Mouse (Mus musculus): ENCODE data around the gene Nos1. TPM values are rescaled to one million over a fixed set of nuclear protein-coding genes. Genes with fewer than 3 reads are reported as not detected.

Nos1 gene
- polyA plus RNA-seq, 1 experiment from 2014 or later = 7.8 TPM

DNA sequence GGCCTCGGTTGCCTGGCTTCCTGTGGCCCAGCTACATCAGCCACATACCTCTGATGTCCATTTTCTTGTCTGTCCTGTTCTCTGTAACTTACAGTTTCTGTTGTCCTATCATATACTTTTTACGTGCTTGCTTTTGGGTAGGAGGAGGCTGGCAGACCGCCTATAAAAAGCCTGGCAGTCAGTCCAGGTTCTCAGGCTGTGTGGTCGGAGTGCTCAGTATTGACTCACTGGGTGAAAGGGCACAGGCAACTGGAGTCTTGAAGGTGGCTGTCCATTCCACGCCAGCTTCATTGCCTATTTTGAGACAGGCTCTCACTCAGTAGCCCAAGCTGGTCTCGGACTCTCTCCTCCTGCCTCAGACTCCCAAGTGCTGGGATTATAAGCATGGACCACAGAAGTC lies 208.9 kb downstream of the Nos1 start:
- Histone ChIP-seq H3K27ac (ENCODE audit: low read length) (no peak overlapping the region), H3K9me3 (ENCODE audit: control insufficient read depth, low read length) (no peaks in the 10 kb centered on the region), H3K4me2 (ENCODE audit: low read length) (no peak overlapping the region), H3K4me1 (replicated peaks; ENCODE audit: control insufficient read depth, insufficient read depth, low read length) (no peaks in the 10 kb centered on the region), H3K36me3 (ENCODE audit: control insufficient read depth, insufficient read depth) (peaks cover 56% of the 10 kb centered on the region), H3K9ac (replicated peaks; ENCODE audit: low read depth, low read length) (no peak overlapping the region), H3K4me3 (replicated peaks; ENCODE audit: low read length) (no peak overlapping the region), H3K27me3 (replicated peaks; ENCODE audit: control insufficient read depth, insufficient read depth, low read length) (no peaks in the 10 kb centered on the region)
- 86% methylated on average over 6 of the region's 6 CpGs for WGBS
- no peak for ATAC-seq

DNA sequence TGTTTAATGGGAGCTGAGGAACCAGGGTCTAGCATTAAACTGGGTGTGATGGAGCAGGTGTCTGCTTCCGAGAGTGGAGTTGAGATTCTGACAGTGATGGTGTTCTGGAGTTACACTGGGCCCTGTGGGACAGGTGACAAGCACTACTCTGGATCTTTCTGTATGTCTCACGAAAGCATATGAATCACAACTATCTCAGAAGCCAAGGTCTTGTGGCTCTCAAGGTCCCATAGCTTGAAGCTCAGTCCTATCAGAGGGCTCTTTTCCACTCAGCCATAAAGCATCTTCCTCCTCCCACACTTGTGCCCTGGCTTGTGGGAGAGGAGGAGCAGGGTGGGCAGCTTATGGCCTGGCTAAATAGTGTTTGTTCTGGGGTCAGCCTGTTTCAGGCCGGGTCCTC lies 210.1 kb downstream of the Nos1 start:
- no peaks in the 10 kb centered on the region for H3K27me3 ChIP-seq (replicated peaks; ENCODE audit: control insufficient read depth, insufficient read depth, low read length)
- H3K4me2 ChIP-seq (ENCODE audit: low read length) = no peak overlapping the region
- H3K36me3 ChIP-seq (ENCODE audit: control insufficient read depth, insufficient read depth) = peaks cover 64% of the 10 kb centered on the region
- H3K27ac ChIP-seq (ENCODE audit: low read length) = no peak overlapping the region
- H3K9me3 ChIP-seq (ENCODE audit: control insufficient read depth, low read length) = no peaks in the 10 kb centered on the region
- H3K4me1 ChIP-seq (replicated peaks; ENCODE audit: control insufficient read depth, insufficient read depth, low read length) = no peaks in the 10 kb centered on the region
- 94% methylated on average over 3 of the region's 3 CpGs for WGBS
- no peak overlapping the region for H3K4me3 ChIP-seq (replicated peaks; ENCODE audit: low read length)
- no peak overlapping the region for H3K9ac ChIP-seq (replicated peaks; ENCODE audit: low read depth, low read length)
- no peak for ATAC-seq

DNA sequence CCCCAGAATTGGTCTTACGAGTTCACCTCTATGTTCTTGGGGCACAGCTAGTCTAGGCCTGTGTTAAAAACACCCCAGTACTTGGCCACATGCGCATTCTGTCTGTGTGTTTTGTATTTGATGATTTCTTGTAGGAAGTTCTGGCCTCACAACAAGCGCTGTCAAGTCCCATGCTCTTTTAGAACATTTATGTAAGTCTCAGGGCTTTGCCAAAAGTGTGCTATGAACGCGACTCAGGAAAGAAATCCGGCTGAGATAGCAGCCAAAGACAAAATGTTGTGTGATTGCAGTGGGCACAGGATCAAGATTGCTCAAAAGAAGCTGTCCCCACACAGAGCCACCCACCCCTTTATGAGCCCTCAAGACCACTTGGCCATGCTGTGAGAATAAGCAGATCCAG lies 212.7 kb downstream of the Nos1 start:
- Histone ChIP-seq H3K27me3 (replicated peaks; ENCODE audit: control insufficient read depth, insufficient read depth, low read length) (no peaks in the 10 kb centered on the region), H3K9me3 (ENCODE audit: control insufficient read depth, low read length) (no peaks in the 10 kb centered on the region), H3K4me2 (ENCODE audit: low read length) (no peak overlapping the region), H3K4me3 (replicated peaks; ENCODE audit: low read length) (no peak overlapping the region), H3K4me1 (replicated peaks; ENCODE audit: control insufficient read depth, insufficient read depth, low read length) (no peaks in the 10 kb centered on the region), H3K36me3 (ENCODE audit: control insufficient read depth, insufficient read depth) (peaks cover 56% of the 10 kb centered on the region), H3K9ac (replicated peaks; ENCODE audit: low read depth, low read length) (no peak overlapping the region), H3K27ac (ENCODE audit: low read length) (no peak overlapping the region)
- 82% methylated on average over 6 of the region's 6 CpGs for WGBS
- ATAC-seq = no peak

DNA sequence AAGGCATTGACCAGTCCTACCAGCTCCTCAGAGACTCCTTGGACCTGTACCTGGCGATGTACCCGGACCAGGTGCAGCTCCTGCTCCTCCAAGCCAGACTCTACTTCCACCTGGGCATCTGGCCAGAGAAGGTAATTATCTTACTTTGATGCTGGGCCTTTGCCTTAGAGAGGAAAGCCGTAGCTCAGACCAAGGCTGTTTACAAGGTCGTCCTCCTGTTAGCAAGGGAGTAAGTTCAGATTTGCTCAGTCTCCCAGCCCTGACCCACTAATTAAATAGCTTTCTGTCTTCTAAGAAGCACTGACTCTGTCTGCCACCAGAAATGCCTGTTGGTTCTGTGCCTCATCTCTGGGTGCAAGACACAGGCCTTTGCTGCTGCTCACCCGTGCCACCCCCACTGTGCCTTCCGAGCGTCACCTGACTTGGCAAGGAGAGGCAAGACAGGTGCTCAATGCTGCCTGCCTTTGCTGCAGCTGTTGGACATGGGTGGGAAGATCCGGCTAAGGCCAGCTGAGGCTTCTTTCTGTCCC lies 214.6 kb downstream of the Nos1 start:
- Histone ChIP-seq H3K9ac (replicated peaks; ENCODE audit: low read depth, low read length) (no peak overlapping the region), H3K27ac (ENCODE audit: low read length) (no peak overlapping the region), H3K36me3 (ENCODE audit: control insufficient read depth, insufficient read depth) (peaks cover 49% of the 10 kb centered on the region), H3K27me3 (replicated peaks; ENCODE audit: control insufficient read depth, insufficient read depth, low read length) (no peaks in the 10 kb centered on the region), H3K4me1 (replicated peaks; ENCODE audit: control insufficient read depth, insufficient read depth, low read length) (no peaks in the 10 kb centered on the region), H3K9me3 (ENCODE audit: control insufficient read depth, low read length) (no peaks in the 10 kb centered on the region), H3K4me3 (replicated peaks; ENCODE audit: low read length) (no peak overlapping the region), H3K4me2 (ENCODE audit: low read length) (no peak overlapping the region)
- no peak for ATAC-seq
- 80% methylated on average over 8 of the region's 8 CpGs for WGBS

DNA sequence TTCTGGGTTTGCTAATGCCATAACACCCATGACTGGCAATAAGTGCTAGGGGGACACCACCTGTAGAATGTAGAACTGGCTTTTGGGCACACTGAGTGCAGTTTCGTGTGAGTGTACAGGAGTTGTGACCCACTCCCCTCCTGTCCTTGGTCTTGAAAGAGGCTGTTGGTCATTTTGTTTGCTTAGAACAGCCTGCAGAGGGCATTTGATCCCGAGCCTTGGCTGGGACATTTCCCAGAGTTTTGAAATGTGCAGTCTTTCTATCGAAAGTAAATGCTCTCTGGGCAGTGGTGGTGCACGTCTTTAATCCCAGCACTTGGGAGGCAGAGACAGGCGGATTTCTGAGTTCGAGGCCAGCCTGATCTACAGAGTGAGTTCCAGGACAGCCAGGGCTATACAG lies 215.1 kb downstream of the Nos1 start:
- H3K4me2 ChIP-seq (ENCODE audit: low read length) = no peak overlapping the region
- H3K27ac ChIP-seq (ENCODE audit: low read length) = no peak overlapping the region
- WGBS = 88% methylated on average over 6 of the region's 6 CpGs
- H3K4me1 ChIP-seq (replicated peaks; ENCODE audit: control insufficient read depth, insufficient read depth, low read length) = no peaks in the 10 kb centered on the region
- no peak for ATAC-seq
- H3K36me3 ChIP-seq (ENCODE audit: control insufficient read depth, insufficient read depth) = peaks cover 49% of the 10 kb centered on the region
- H3K4me3 ChIP-seq (replicated peaks; ENCODE audit: low read length) = no peak overlapping the region
- no peaks in the 10 kb centered on the region for H3K27me3 ChIP-seq (replicated peaks; ENCODE audit: control insufficient read depth, insufficient read depth, low read length)
- no peaks in the 10 kb centered on the region for H3K9me3 ChIP-seq (ENCODE audit: control insufficient read depth, low read length)
- no peak overlapping the region for H3K9ac ChIP-seq (replicated peaks; ENCODE audit: low read depth, low read length)

DNA sequence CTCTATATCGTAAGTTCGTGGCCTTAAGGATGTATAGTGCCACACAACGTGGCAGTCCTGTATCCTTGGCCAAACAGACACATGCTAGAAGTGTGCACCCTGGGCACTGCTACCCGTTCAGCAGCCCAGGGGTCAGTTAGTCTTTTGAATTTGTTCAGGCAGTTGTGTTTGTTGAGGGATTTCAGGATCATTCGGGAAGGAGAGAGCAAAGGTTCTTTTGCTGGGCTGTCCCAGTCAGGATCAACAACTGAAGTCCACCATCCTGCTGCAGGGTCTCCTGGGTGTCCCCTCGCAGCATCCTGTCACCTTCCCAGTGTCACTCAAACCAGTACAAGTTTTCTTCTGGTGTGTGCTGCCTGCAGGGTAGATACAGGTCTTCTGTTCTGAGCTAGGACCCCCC lies 215.7 kb downstream of the Nos1 start:
- no peak overlapping the region for H3K4me2 ChIP-seq (ENCODE audit: low read length)
- WGBS = 86% methylated on average over 6 of the region's 6 CpGs
- no peak for ATAC-seq
- H3K36me3 ChIP-seq (ENCODE audit: control insufficient read depth, insufficient read depth) = peaks cover 44% of the 10 kb centered on the region
- H3K27me3 ChIP-seq (replicated peaks; ENCODE audit: control insufficient read depth, insufficient read depth, low read length) = no peaks in the 10 kb centered on the region
- no peaks in the 10 kb centered on the region for H3K4me1 ChIP-seq (replicated peaks; ENCODE audit: control insufficient read depth, insufficient read depth, low read length)
- no peak overlapping the region for H3K4me3 ChIP-seq (replicated peaks; ENCODE audit: low read length)
- no peak overlapping the region for H3K27ac ChIP-seq (ENCODE audit: low read length)
- H3K9me3 ChIP-seq (ENCODE audit: control insufficient read depth, low read length) = no peaks in the 10 kb centered on the region
- no peak overlapping the region for H3K9ac ChIP-seq (replicated peaks; ENCODE audit: low read depth, low read length)

DNA sequence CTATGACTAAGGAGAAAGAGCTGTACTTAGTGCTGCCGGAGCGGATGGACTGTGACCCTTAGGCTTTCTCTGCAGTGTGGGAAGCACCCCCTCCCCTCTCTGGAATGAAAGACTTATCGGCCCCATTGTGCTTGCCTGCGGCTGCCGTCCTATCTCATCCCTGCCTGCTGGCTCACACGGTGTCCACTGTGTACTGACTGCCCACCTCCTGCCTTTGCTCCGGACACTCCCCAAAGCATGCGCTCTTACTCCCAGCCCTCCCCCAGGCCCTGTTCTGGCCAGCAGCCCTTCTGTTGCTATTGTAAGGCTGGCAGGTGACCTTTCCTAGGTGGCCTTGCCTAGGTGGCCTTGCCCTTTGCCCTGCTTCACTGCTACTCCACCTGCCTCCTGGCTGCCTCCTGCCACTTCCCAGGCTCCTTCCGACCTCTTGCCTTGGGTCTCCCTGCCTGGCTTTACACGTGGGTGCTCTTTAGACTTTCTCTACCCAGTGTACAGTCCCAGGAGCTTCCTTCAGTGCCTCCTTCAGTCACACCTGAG lies 216.7 kb downstream of the Nos1 start:
- ATAC-seq = no peak
- Histone ChIP-seq H3K27ac (ENCODE audit: low read length) (no peak overlapping the region), H3K27me3 (replicated peaks; ENCODE audit: control insufficient read depth, insufficient read depth, low read length) (no peaks in the 10 kb centered on the region), H3K4me3 (replicated peaks; ENCODE audit: low read length) (no peak overlapping the region), H3K9me3 (ENCODE audit: control insufficient read depth, low read length) (no peaks in the 10 kb centered on the region), H3K36me3 (ENCODE audit: control insufficient read depth, insufficient read depth) (peaks cover 42% of the 10 kb centered on the region), H3K9ac (replicated peaks; ENCODE audit: low read depth, low read length) (no peak overlapping the region), H3K4me1 (replicated peaks; ENCODE audit: control insufficient read depth, insufficient read depth, low read length) (no peaks in the 10 kb centered on the region), H3K4me2 (ENCODE audit: low read length) (no peak overlapping the region)
- WGBS = 39% methylated on average over 10 of the region's 10 CpGs

DNA sequence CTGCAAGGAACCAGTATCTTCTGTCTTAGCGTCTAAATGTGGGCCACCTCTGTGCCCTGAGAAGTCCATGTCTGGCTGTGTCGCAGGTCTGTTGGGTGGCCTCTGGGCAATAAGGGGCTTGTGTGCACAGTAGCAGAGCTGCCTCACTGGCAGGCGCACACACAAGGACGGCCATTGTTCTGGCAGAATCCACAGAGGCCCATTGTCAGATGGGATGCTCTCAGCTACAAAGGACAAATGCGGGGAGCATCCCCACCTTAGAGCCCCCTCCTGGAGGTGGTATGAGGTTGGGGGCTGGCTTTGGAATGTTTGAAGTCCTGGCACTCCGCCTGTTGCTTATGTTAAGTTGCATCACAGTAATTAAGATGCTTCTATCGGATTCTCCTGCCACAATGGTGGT lies 218.2 kb downstream of the Nos1 start:
- Histone ChIP-seq H3K4me3 (replicated peaks; ENCODE audit: low read length) (no peak overlapping the region), H3K27me3 (replicated peaks; ENCODE audit: control insufficient read depth, insufficient read depth, low read length) (no peaks in the 10 kb centered on the region), H3K27ac (ENCODE audit: low read length) (no peak overlapping the region), H3K4me2 (ENCODE audit: low read length) (no peak overlapping the region), H3K36me3 (ENCODE audit: control insufficient read depth, insufficient read depth) (peaks cover 47% of the 10 kb centered on the region), H3K9ac (replicated peaks; ENCODE audit: low read depth, low read length) (no peak overlapping the region), H3K9me3 (ENCODE audit: control insufficient read depth, low read length) (no peaks in the 10 kb centered on the region), H3K4me1 (replicated peaks; ENCODE audit: control insufficient read depth, insufficient read depth, low read length) (no peaks in the 10 kb centered on the region)
- no peak for ATAC-seq
- 68% methylated on average over 7 of the region's 7 CpGs for WGBS

DNA sequence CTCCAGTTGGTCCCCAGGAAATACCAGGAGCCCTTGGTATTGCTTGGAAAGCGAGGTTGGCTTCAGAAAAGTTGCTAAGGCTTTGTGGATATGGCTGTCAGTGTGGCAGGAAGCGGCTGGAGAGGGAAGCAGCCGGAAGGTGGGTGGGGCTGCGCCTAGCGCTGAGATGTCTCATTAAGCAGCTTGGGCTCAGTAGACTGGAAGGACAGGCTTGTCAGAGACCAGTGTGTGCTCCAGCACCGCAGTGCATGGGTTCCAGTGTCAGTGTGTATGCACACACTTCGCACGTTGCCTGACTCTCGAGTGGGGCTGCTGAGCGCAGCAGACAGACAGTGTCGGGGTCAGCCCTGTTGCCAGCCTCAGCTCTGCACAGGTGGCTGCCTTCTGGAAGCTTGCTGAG lies 218.8 kb downstream of the Nos1 start:
- no peaks in the 10 kb centered on the region for H3K9me3 ChIP-seq (ENCODE audit: control insufficient read depth, low read length)
- H3K4me2 ChIP-seq (ENCODE audit: low read length) = no peak overlapping the region
- H3K36me3 ChIP-seq (ENCODE audit: control insufficient read depth, insufficient read depth) = peaks cover 43% of the 10 kb centered on the region
- H3K27me3 ChIP-seq (replicated peaks; ENCODE audit: control insufficient read depth, insufficient read depth, low read length) = no peaks in the 10 kb centered on the region
- no peak overlapping the region for H3K27ac ChIP-seq (ENCODE audit: low read length)
- H3K4me3 ChIP-seq (replicated peaks; ENCODE audit: low read length) = no peak overlapping the region
- no peak for ATAC-seq
- H3K9ac ChIP-seq (replicated peaks; ENCODE audit: low read depth, low read length) = no peak overlapping the region
- WGBS = 75% methylated on average over 11 of the region's 11 CpGs
- H3K4me1 ChIP-seq (replicated peaks; ENCODE audit: control insufficient read depth, insufficient read depth, low read length) = no peaks in the 10 kb centered on the region

DNA sequence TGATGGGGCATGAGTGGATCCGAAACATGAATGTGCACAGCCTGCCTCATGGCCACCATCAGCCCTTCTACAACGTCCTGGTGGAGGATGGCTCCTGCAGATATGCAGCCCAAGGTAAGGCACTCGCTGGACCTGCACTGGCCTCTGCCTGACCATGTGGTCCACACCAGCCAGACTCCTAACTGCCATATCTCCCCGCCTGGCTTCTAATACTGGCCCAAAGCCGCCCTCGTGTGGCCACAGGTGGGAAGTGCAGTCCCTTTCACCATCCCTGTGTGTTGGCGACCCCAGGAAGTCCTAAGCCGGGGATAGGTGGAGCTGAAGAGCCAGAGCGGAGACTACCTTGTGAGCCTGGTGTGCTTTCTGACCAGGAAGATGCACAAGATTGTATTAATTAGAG lies 221.2 kb downstream of the Nos1 start:
- H3K9ac ChIP-seq (replicated peaks; ENCODE audit: low read depth, low read length) = no peak overlapping the region
- 31% methylated on average over 9 of the region's 9 CpGs for WGBS
- H3K27ac ChIP-seq (ENCODE audit: low read length) = no peak overlapping the region
- no peaks in the 10 kb centered on the region for H3K9me3 ChIP-seq (ENCODE audit: control insufficient read depth, low read length)
- peak; percentile 36; the same call in 1 of the 2 replicates for ATAC-seq
- no peaks in the 10 kb centered on the region for H3K4me1 ChIP-seq (replicated peaks; ENCODE audit: control insufficient read depth, insufficient read depth, low read length)
- H3K36me3 ChIP-seq (ENCODE audit: control insufficient read depth, insufficient read depth) = peaks cover 32% of the 10 kb centered on the region
- H3K4me3 ChIP-seq (replicated peaks; ENCODE audit: low read length) = no peak overlapping the region
- H3K4me2 ChIP-seq (ENCODE audit: low read length) = no peak overlapping the region
- H3K27me3 ChIP-seq (replicated peaks; ENCODE audit: control insufficient read depth, insufficient read depth, low read length) = no peaks in the 10 kb centered on the region

Measured in forebrain, embryonic 16.5 days (tissue).